Mouse (Mus musculus): ENCODE results near the gene Dock3.

DNA sequence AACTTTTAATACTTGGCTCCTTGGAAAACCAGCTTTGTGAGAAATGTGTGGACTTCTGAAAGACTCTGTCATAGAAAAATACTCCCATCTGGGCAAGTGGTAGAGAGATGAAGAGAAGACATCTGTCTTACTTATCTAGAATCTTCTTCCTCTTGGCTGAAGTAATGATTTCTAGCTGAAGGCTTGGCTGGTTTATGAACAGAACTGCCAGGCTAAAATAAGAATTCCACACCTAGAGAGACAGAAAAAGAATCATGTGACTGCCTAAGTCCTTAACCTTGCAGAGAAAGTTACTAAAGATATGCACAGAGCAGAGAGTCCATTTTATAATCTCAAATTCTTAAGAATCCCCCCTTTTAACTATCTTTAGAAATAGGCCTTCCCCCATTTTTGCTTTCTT lies 276.2 kb downstream of the Dock3 start:
- no peak for TF ChIP-seq CTCF (IDR thresholded peaks at IDR 0.05; ENCODE audit: borderline replicate concordance, extremely low read depth, insufficient read depth, insufficient read length)
- no peak for TF ChIP-seq POLR2A (IDR thresholded peaks at IDR 0.05; ENCODE audit: borderline replicate concordance, extremely low read depth, insufficient read depth, insufficient read length, poor library complexity, severe bottlenecking)

All from brain, embryonic 14.5 days (tissue).